Mouse (Mus musculus): ENCODE results near the gene Trappc1. TPM values are rescaled to one million over a fixed set of nuclear protein-coding genes. Genes with fewer than 3 reads are reported as not detected.
"Not testable (repeated sequence)": the region's sequence is repeated elsewhere in the genome, so short reads cannot be mapped to it uniquely, and the experiment has no call there.

Gene Trappc1
- polyA plus RNA-seq, 1 experiment from 2014 or later = 159 TPM

- not testable (repeated sequence) for H3K27me3 ChIP-seq (replicated peaks; ENCODE audit: low read depth, poor library complexity, severe bottlenecking); H3K9me3 ChIP-seq; H3K4me3 ChIP-seq; H3K27ac ChIP-seq (replicated peaks); DNase-seq (ENCODE audit: low spot score)
- WGBS = 87% methylated on average over 3 of the region's 3 CpGs
- Histone ChIP-seq H3K36me3 (replicated peaks) (peaks cover 80% of the 10 kb centered on the region), H3K4me1 (peaks cover 15% of the 10 kb centered on the region)
Measured at GRCm38 (mm10) chr11:69318000-69318399, 5.8 kb upstream of the Trappc1 start.

- Histone ChIP-seq H3K27me3 (replicated peaks; ENCODE audit: low read depth, poor library complexity, severe bottlenecking) (peaks cover 9% of the 10 kb centered on the region), H3K36me3 (replicated peaks) (peaks cover 45% of the 10 kb centered on the region), H3K4me1 (peaks cover 42% of the 10 kb centered on the region), H3K9me3 (no peaks in the 10 kb centered on the region), H3K27ac (replicated peaks) (no peak overlapping the region), H3K4me3 (no peak overlapping the region)
- DNase-seq (ENCODE audit: low spot score) = no peak
- 92% methylated on average over 6 of the region's 6 CpGs for WGBS
Measured at GRCm38 (mm10) chr11:69321580-69321979, 2.2 kb upstream of the Trappc1 start.

GRCm38 (mm10) chr11:69322010-69322409 is 1.8 kb upstream of the Trappc1 start:
- peaks cover 41% of the 10 kb centered on the region for H3K36me3 ChIP-seq (replicated peaks)
- WGBS = 83% methylated on average over 6 of the region's 6 CpGs
- peaks cover 13% of the 10 kb centered on the region for H3K27me3 ChIP-seq (replicated peaks; ENCODE audit: low read depth, poor library complexity, severe bottlenecking)
- peak overlapping the region; percentile 78 for H3K4me3 ChIP-seq
- H3K4me1 ChIP-seq = peaks cover 46% of the 10 kb centered on the region
- H3K27ac ChIP-seq (replicated peaks) = no peak overlapping the region
- DNase-seq (ENCODE audit: low spot score) = no peak
- no peaks in the 10 kb centered on the region for H3K9me3 ChIP-seq

GRCm38 (mm10) chr11:69322693-69323471 is 898 bp upstream of the Trappc1 start:
- H3K4me1 ChIP-seq = peaks cover 52% of the 10 kb centered on the region

GRCm38 (mm10) chr11:69324749-69325148 is 969 bp downstream of the Trappc1 start:
- WGBS = 82% methylated on average over 6 of the region's 6 CpGs
- no peaks in the 10 kb centered on the region for H3K9me3 ChIP-seq
- H3K27me3 ChIP-seq (replicated peaks; ENCODE audit: low read depth, poor library complexity, severe bottlenecking) = peaks cover 40% of the 10 kb centered on the region
- no peak for DNase-seq (ENCODE audit: low spot score)
- peak overlapping the region; percentile 78 for H3K4me3 ChIP-seq
- H3K36me3 ChIP-seq (replicated peaks) = peaks cover 14% of the 10 kb centered on the region
- no peak overlapping the region for H3K27ac ChIP-seq (replicated peaks)
- peaks cover 52% of the 10 kb centered on the region for H3K4me1 ChIP-seq

More at GRCm38 (mm10) chr11:69322693-69323471, 898 bp upstream of the Trappc1 start:
- peak; percentile 17 for DNase-seq (ENCODE audit: low spot score)
- Histone ChIP-seq H3K9me3 (no peaks in the 10 kb centered on the region), H3K27ac (replicated peaks) (peak overlapping the region; percentile 96), H3K4me3 (peak overlapping the region; percentile 78), H3K27me3 (replicated peaks; ENCODE audit: low read depth, poor library complexity, severe bottlenecking) (peaks cover 22% of the 10 kb centered on the region), H3K36me3 (replicated peaks) (peaks cover 33% of the 10 kb centered on the region)
- WGBS = 33% methylated on average over 18 of the region's 18 CpGs

- H3K4me1 ChIP-seq = peaks cover 52% of the 10 kb centered on the region
- 11% methylated on average over 26 of the region's 26 CpGs for WGBS
- peak within 1 kb of the TSS; percentile 78 for H3K4me3 ChIP-seq
- DNase-seq (ENCODE audit: low spot score) = peak; percentile 85
- H3K36me3 ChIP-seq (replicated peaks) = peaks cover 3% of the 10 kb centered on the region
- H3K9me3 ChIP-seq = no peaks in the 10 kb centered on the region
- H3K27me3 ChIP-seq (replicated peaks; ENCODE audit: low read depth, poor library complexity, severe bottlenecking) = peaks cover 51% of the 10 kb centered on the region
- H3K27ac ChIP-seq (replicated peaks) = peak within 1 kb of the TSS; percentile 66
Measured at GRCm38 (mm10) chr11:69325628-69326407, 2.0 kb downstream of the Trappc1 start, which contains the start of gene Kcnab3. TSS of gene Kcnab3 (plus strand) at chr11:69326258.

- Histone ChIP-seq H3K27me3 (replicated peaks; ENCODE audit: low read depth, poor library complexity, severe bottlenecking) (peaks cover 59% of the 10 kb centered on the region), H3K4me1 (peaks cover 58% of the 10 kb centered on the region), H3K9me3 (no peaks in the 10 kb centered on the region), H3K27ac (replicated peaks) (peak overlapping the region; percentile 66), H3K36me3 (replicated peaks) (no peaks in the 10 kb centered on the region), H3K4me3 (peak overlapping the region; percentile 78)
- 1% methylated on average over 45 of the region's 45 CpGs for WGBS
- DNase-seq (ENCODE audit: low spot score) = no peak
Measured at GRCm38 (mm10) chr11:69326408-69327156, 2.8 kb downstream of the Trappc1 start.

- no peak for DNase-seq (ENCODE audit: low spot score)
- H3K27me3 ChIP-seq (replicated peaks; ENCODE audit: low read depth, poor library complexity, severe bottlenecking) = peaks cover 62% of the 10 kb centered on the region
- H3K4me1 ChIP-seq = peaks cover 58% of the 10 kb centered on the region
- 8% methylated on average over 9 of the region's 9 CpGs for WGBS
- no peaks in the 10 kb centered on the region for H3K9me3 ChIP-seq
- H3K36me3 ChIP-seq (replicated peaks) = no peaks in the 10 kb centered on the region
- H3K27ac ChIP-seq (replicated peaks) = no peak overlapping the region
- H3K4me3 ChIP-seq = peak overlapping the region; percentile 78
Measured at GRCm38 (mm10) chr11:69327157-69327442, 3.3 kb downstream of the Trappc1 start.

GRCm38 (mm10) chr11:69327648-69328047 is 3.9 kb downstream of the Trappc1 start:
- H3K27me3 ChIP-seq (replicated peaks; ENCODE audit: low read depth, poor library complexity, severe bottlenecking) = peaks cover 62% of the 10 kb centered on the region
- WGBS = 49% methylated on average over 6 of the region's 6 CpGs
- no peaks in the 10 kb centered on the region for H3K36me3 ChIP-seq (replicated peaks)
- H3K4me1 ChIP-seq = peaks cover 58% of the 10 kb centered on the region
- no peak for DNase-seq (ENCODE audit: low spot score)
- H3K27ac ChIP-seq (replicated peaks) = 0 out of 2 replicates have a peak overlapping the region, but pooled peaks have one; percentile 30
- no peaks in the 10 kb centered on the region for H3K9me3 ChIP-seq
- H3K4me3 ChIP-seq = peak overlapping the region; percentile 78; the same call in 1 of the 2 replicates

- 93% methylated on average over 6 of the region's 6 CpGs for WGBS
Measured at GRCm38 (mm10) chr11:69328517-69328916, 4.7 kb downstream of the Trappc1 start.

GRCm38 (mm10) chr11:69331152-69331551 is 7.4 kb downstream of the Trappc1 start:
- Histone ChIP-seq H3K4me1 (peaks cover 38% of the 10 kb centered on the region), H3K4me3 (peak overlapping the region; percentile 67), H3K9me3 (no peaks in the 10 kb centered on the region), H3K27ac (replicated peaks) (no peak overlapping the region; the same call in 1 of the 2 replicates), H3K36me3 (replicated peaks) (no peaks in the 10 kb centered on the region), H3K27me3 (replicated peaks; ENCODE audit: low read depth, poor library complexity, severe bottlenecking) (peaks cover 61% of the 10 kb centered on the region)
- WGBS = 91% methylated on average over 6 of the region's 6 CpGs
- no peak for DNase-seq (ENCODE audit: low spot score)

More at GRCm38 (mm10) chr11:69328517-69328916, 4.7 kb downstream of the Trappc1 start:
- H3K27ac ChIP-seq (replicated peaks) = no peak overlapping the region
- peaks cover 59% of the 10 kb centered on the region for H3K4me1 ChIP-seq
- no peak for DNase-seq (ENCODE audit: low spot score)
- peaks cover 62% of the 10 kb centered on the region for H3K27me3 ChIP-seq (replicated peaks; ENCODE audit: low read depth, poor library complexity, severe bottlenecking)
- no peaks in the 10 kb centered on the region for H3K9me3 ChIP-seq
- H3K4me3 ChIP-seq = no peak overlapping the region
- no peaks in the 10 kb centered on the region for H3K36me3 ChIP-seq (replicated peaks)

GRCm38 (mm10) chr11:69331929-69332405 is 8.2 kb downstream of the Trappc1 start:
- Histone ChIP-seq H3K27ac (replicated peaks) (peak overlapping the region; percentile 86), H3K27me3 (replicated peaks; ENCODE audit: low read depth, poor library complexity, severe bottlenecking) (peaks cover 53% of the 10 kb centered on the region), H3K4me3 (peak overlapping the region; percentile 67), H3K9me3 (no peaks in the 10 kb centered on the region), H3K36me3 (replicated peaks) (no peaks in the 10 kb centered on the region), H3K4me1 (peaks cover 30% of the 10 kb centered on the region)
- DNase-seq (ENCODE audit: low spot score) = peak; percentile 86
- WGBS = 2% methylated on average over 24 of the region's 24 CpGs

Data from embryonic facial prominence, embryonic 10.5 days (tissue).